Mouse (Mus musculus): ENCODE data around the gene Prss23. TPM values are rescaled to one million over a fixed set of nuclear protein-coding genes. Genes with fewer than 3 reads are reported as not detected.

Prss23 gene
- polyA plus RNA-seq, 1 experiment: 98.5 TPM

- Histone ChIP-seq H3K36me3 (ENCODE audit: control insufficient read depth, insufficient read depth) (peaks cover 4% of the 10 kb centered on the region), H3K27me3 (ENCODE audit: control insufficient read depth, insufficient read depth, insufficient read length) (no peaks in the 10 kb centered on the region), H3K79me2 (ENCODE audit: control insufficient read depth, insufficient read depth) (peaks cover 20% of the 10 kb centered on the region), H3K4me3 (no peak overlapping the region), H3ac (ENCODE audit: control insufficient read depth, insufficient read length) (no peak overlapping the region), H3K4me2 (ENCODE audit: low read depth) (peak overlapping the region; percentile 46)
- TF ChIP-seq MYOG (IDR thresholded peaks at IDR 0.05; ENCODE audit: control insufficient read depth in 1 of 3, insufficient read depth in 1 of 3, insufficient read length in 2 of 3, low read depth in 2 of 3): no peak
- TF ChIP-seq MYOD1 (IDR thresholded peaks at IDR 0.05; ENCODE audit: control insufficient read depth in 1 of 3, insufficient read length in 2 of 3, low read depth in 2 of 3): no peak
- no peak for TF ChIP-seq TCF12 (IDR thresholded peaks at IDR 0.05; ENCODE audit: insufficient read depth, poor library complexity, severe bottlenecking)
- no peak for TF ChIP-seq E2F4 (IDR thresholded peaks at IDR 0.05; ENCODE audit: insufficient read depth)
- no peak for TF ChIP-seq USF1 (IDR thresholded peaks at IDR 0.05; ENCODE audit: low read depth)
- no peak for TF ChIP-seq SRF (IDR thresholded peaks at IDR 0.05; ENCODE audit: control insufficient read depth, insufficient read length, low read depth)
- TF ChIP-seq CEBPB (IDR thresholded peaks at IDR 0.05; ENCODE audit: insufficient read depth, poor library complexity, severe bottlenecking): no peak
- no peak for TF ChIP-seq POLR2AphosphoS2 (IDR thresholded peaks at IDR 0.05; ENCODE audit: insufficient read length, low read depth)
- no peak for TF ChIP-seq MAX (IDR thresholded peaks at IDR 0.05; ENCODE audit: low read depth)
- no peak for TF ChIP-seq POLR2A (IDR thresholded peaks at IDR 0.05; ENCODE audit: insufficient read length, low read depth)
- no peak for TF ChIP-seq REST (IDR thresholded peaks at IDR 0.05; ENCODE audit: insufficient read depth, insufficient read length)
Observed at GRCm38 (mm10) chr7:89523816-89524215, 3.2 kb downstream of the Prss23 start.

- Histone ChIP-seq H3K4me3 (no peak overlapping the region), H3K4me2 (ENCODE audit: low read depth) (no peak overlapping the region), H3K79me2 (ENCODE audit: control insufficient read depth, insufficient read depth) (peaks cover 21% of the 10 kb centered on the region), H3K27me3 (ENCODE audit: control insufficient read depth, insufficient read depth, insufficient read length) (no peaks in the 10 kb centered on the region), H3ac (ENCODE audit: control insufficient read depth, insufficient read length) (no peak overlapping the region), H3K36me3 (ENCODE audit: control insufficient read depth, insufficient read depth) (peaks cover 4% of the 10 kb centered on the region)
- no peak for TF ChIP-seq MAX (IDR thresholded peaks at IDR 0.05; ENCODE audit: low read depth)
- TF ChIP-seq TCF3 (IDR thresholded peaks at IDR 0.05; ENCODE audit: insufficient read length, low read depth): no peak
Observed at GRCm38 (mm10) chr7:89522170-89522569, 4.8 kb downstream of the Prss23 start.

GRCm38 (mm10) chr7:89517460-89518390, 9.3 kb downstream of the Prss23 start:
- TF ChIP-seq POLR2A (IDR thresholded peaks at IDR 0.05; ENCODE audit: insufficient read length, low read depth) (peak; percentile 85), MYOD1 (IDR thresholded peaks at IDR 0.05; ENCODE audit: control insufficient read depth in 1 of 3, insufficient read length in 2 of 3, low read depth in 2 of 3) (peak in 2 of 3 experiments; percentile 24 to 68), SRF (IDR thresholded peaks at IDR 0.05; ENCODE audit: control insufficient read depth, insufficient read length, low read depth) (no peak), CEBPB (IDR thresholded peaks at IDR 0.05; ENCODE audit: insufficient read depth, poor library complexity, severe bottlenecking) (no peak), TCF3 (IDR thresholded peaks at IDR 0.05; ENCODE audit: insufficient read length, low read depth) (no peak), MYOG (IDR thresholded peaks at IDR 0.05; ENCODE audit: control insufficient read depth in 1 of 3, insufficient read depth in 1 of 3, insufficient read length in 2 of 3, low read depth in 2 of 3) (peak in 2 of 3 experiments; percentile 14 to 70), POLR2AphosphoS2 (IDR thresholded peaks at IDR 0.05; ENCODE audit: insufficient read length, low read depth) (peak; percentile 81), USF1 (IDR thresholded peaks at IDR 0.05; ENCODE audit: low read depth) (no peak), TCF12 (IDR thresholded peaks at IDR 0.05; ENCODE audit: insufficient read depth, poor library complexity, severe bottlenecking) (peak; percentile 2), MAX (IDR thresholded peaks at IDR 0.05; ENCODE audit: low read depth) (no peak), REST (IDR thresholded peaks at IDR 0.05; ENCODE audit: insufficient read depth, insufficient read length) (no peak), E2F4 (IDR thresholded peaks at IDR 0.05; ENCODE audit: insufficient read depth) (no peak)
- Histone ChIP-seq H3K4me2 (ENCODE audit: low read depth) (peak overlapping the region; percentile 91), H3K79me2 (ENCODE audit: control insufficient read depth, insufficient read depth) (peaks cover 49% of the 10 kb centered on the region), H3K36me3 (ENCODE audit: control insufficient read depth, insufficient read depth) (peaks cover 9% of the 10 kb centered on the region), H3ac (ENCODE audit: control insufficient read depth, insufficient read length) (peak overlapping the region; percentile 46), H3K4me3 (peak overlapping the region; percentile 57), H3K27me3 (ENCODE audit: control insufficient read depth, insufficient read depth, insufficient read length) (no peaks in the 10 kb centered on the region)

- peak overlapping the region; percentile 57 for H3K4me3 ChIP-seq
- H3K36me3 ChIP-seq (ENCODE audit: control insufficient read depth, insufficient read depth): peaks cover 11% of the 10 kb centered on the region
- TF ChIP-seq MYOG (IDR thresholded peaks at IDR 0.05; ENCODE audit: control insufficient read depth in 1 of 3, insufficient read depth in 1 of 3, insufficient read length in 2 of 3, low read depth in 2 of 3) (no peak), POLR2A (IDR thresholded peaks at IDR 0.05; ENCODE audit: insufficient read length, low read depth) (no peak), TCF12 (IDR thresholded peaks at IDR 0.05; ENCODE audit: insufficient read depth, poor library complexity, severe bottlenecking) (no peak), TCF3 (IDR thresholded peaks at IDR 0.05; ENCODE audit: insufficient read length, low read depth) (no peak), CEBPB (IDR thresholded peaks at IDR 0.05; ENCODE audit: insufficient read depth, poor library complexity, severe bottlenecking) (no peak), MYOD1 (IDR thresholded peaks at IDR 0.05; ENCODE audit: control insufficient read depth in 1 of 3, insufficient read length in 2 of 3, low read depth in 2 of 3) (no peak), USF1 (IDR thresholded peaks at IDR 0.05; ENCODE audit: low read depth) (peak; percentile 61)
- H3K79me2 ChIP-seq (ENCODE audit: control insufficient read depth, insufficient read depth): peaks cover 56% of the 10 kb centered on the region
- H3ac ChIP-seq (ENCODE audit: control insufficient read depth, insufficient read length): peak overlapping the region; percentile 46
- H3K4me2 ChIP-seq (ENCODE audit: low read depth): peak overlapping the region; percentile 85
- no peaks in the 10 kb centered on the region for H3K27me3 ChIP-seq (ENCODE audit: control insufficient read depth, insufficient read depth, insufficient read length)
Observed at GRCm38 (mm10) chr7:89516551-89517459, 10.2 kb downstream of the Prss23 start.
